Comparison of ENCODE assay signal across 15 mouse cellular contexts in the genomic region with DNA sequence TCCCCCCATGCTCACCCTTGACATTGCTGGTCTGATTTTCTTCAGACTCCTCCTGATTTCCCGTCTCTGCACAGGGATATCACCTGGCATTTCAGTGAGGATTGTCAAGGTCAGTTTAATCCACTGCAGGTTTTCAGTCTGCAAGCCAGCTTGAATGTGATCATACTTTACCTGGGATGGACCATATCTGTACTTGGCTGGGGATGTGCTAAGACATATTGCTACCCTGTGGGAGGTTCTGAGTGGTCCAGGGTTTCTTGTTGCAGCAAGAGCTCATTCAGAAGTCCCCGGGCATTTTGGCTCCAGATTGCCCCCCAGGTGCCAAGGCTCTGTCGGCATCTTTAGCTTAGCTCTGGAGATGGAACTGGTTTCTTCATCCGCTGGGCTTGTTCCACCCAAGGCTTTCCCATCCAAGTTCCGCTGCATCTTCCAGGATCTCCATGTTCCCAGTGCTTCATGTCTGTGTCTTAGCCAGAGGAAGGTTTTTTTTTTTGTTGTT. TPM values are rescaled to one million over a fixed set of nuclear protein-coding genes. Genes with fewer than 3 reads are reported as not detected.
DNase-seq lines count a peak whose midpoint lies in the region.
"Had no signal": no experiment of that assay in that cellular context is flagged by ENCODE, and none has a peak within 500 bp of the region (broad histone marks: within the 10 kb centered on the region; RNA-seq: fewer than 3 reads in every experiment).

No protein-coding gene starts in this region.

- DNase-seq in left cerebral cortex, postnatal 4 days = peak; percentile 46
- no peak for DNase-seq in left cerebral cortex, adult 18-20 months (ENCODE audit: low spot score in 2 of 2)
- peak; percentile 99 for DNase-seq in cerebellum, adult 9-10 months
- DNase-seq in cerebellum, postnatal 36 days = peak; percentile 95
- no peak for DNase-seq in frontal cortex, postnatal 25 days (ENCODE audit: low spot score in 2 of 2)
- DNase-seq in heart, postnatal 14 days = no peak
- DNase-seq in heart, postnatal 25 days (ENCODE audit: low spot score) = no peak
- DNase-seq: adrenal gland, postnatal 10 days; gastrocnemius, postnatal 14 days; heart, adult 11 months; heart, postnatal 4 days; kidney, adult 9 months; kidney, postnatal 14 days; layer of hippocampus, adult 9-11 months; lung, postnatal 36 days had no signal

- intact Hi-C loops in left cerebral cortex, postnatal 4 days (cut with DNase I) = no loop called here
- intact Hi-C loops in heart, postnatal 14 days (cut with DNase I) = no loop called here
- intact Hi-C loops in heart, postnatal 25 days (cut with DNase I) = no loop called here

RNA-seq across cellular contexts. Expression of gene Wwox, which starts 52.3 kb away (rescaled TPM):
- total RNA-seq in left cerebral cortex, postnatal 4 days (2021) = 10 to 100 TPM; 12.5 to 12.9 TPM
- 10 to 100 TPM; 17.9 to 18.2 TPM for total RNA-seq in left cerebral cortex, adult 18-20 months (2021)
- total RNA-seq in heart, postnatal 14 days (2021) = 1 to 10 TPM; 5.6 to 6.5 TPM
- 1 to 10 TPM; 3.9 to 4.0 TPM for total RNA-seq in heart, postnatal 25 days (2021)

Comparison
In these comparisons a context has a peak if more than half of its experiments do, and no peak if none do; other contexts are left out.
1. DNase-seq: peak in left cerebral cortex, postnatal 4 days (single experiment), cerebellum, adult 9-10 months (single experiment) and cerebellum, postnatal 36 days (2 of 2); none in left cerebral cortex, adult 18-20 months (0 of 2), frontal cortex, postnatal 25 days (0 of 2), heart, postnatal 14 days (0 of 2) and heart, postnatal 25 days (single experiment).